In genomic region chrX:136313303-136313702, GRCm38 (mm10) we compare ENCODE assay signal across 8 mouse cellular contexts. TPM values are rescaled to one million over a fixed set of nuclear protein-coding genes. Genes with fewer than 3 reads are reported as not detected.
DNase-seq lines count a peak whose midpoint lies in the region; ATAC-seq and TF ChIP-seq lines count a peak whose summit lies in the region.

No protein-coding gene starts in this region.

- H3K36me3 ChIP-seq in limb, embryonic 14.5 days (ENCODE audit: control insufficient read depth, insufficient read depth, low read length): no peaks in the 10 kb centered on the region

- H3K9me3 ChIP-seq in limb, embryonic 14.5 days (ENCODE audit: control insufficient read depth, low read length): no peaks in the 10 kb centered on the region

- H3K4me2 ChIP-seq in limb, embryonic 14.5 days (replicated peaks; ENCODE audit: low read depth, low read length, severe bottlenecking): no peak overlapping the region

- no peaks in the 10 kb centered on the region for H3K27me3 ChIP-seq in limb, embryonic 14.5 days (ENCODE audit: control insufficient read depth, insufficient read depth, low read length)

- WGBS in limb, embryonic 14.5 days: 31% methylated on average over 4 of the region's 4 CpGs

- H3K9ac ChIP-seq in limb, embryonic 14.5 days (ENCODE audit: low read depth, low read length, severe bottlenecking): no peak overlapping the region

- TF ChIP-seq CTCF in brain, embryonic 14.5 days (IDR thresholded peaks at IDR 0.05; ENCODE audit: borderline replicate concordance, extremely low read depth, insufficient read depth, insufficient read length): no peak

- TF ChIP-seq POLR2A in brain, embryonic 14.5 days (IDR thresholded peaks at IDR 0.05; ENCODE audit: borderline replicate concordance, extremely low read depth, insufficient read depth, insufficient read length, poor library complexity, severe bottlenecking): no peak
- TF ChIP-seq POLR2A in limb, embryonic 14.5 days (IDR thresholded peaks at IDR 0.05; ENCODE audit: borderline replicate concordance, extremely low read depth, insufficient read depth, insufficient read length): no peak

- no peak for ATAC-seq in limb, embryonic 14.5 days (ENCODE audit: low FRiP score, low read depth)
- no peak for ATAC-seq in megakaryocyte-erythroid progenitor cell, adult 5-6 weeks (replicated peaks; ENCODE audit: low FRiP score, low TSS enrichment, poor library complexity, severe bottlenecking)

- no peak overlapping the region for H3K4me3 ChIP-seq in limb, embryonic 14.5 days (replicated peaks; ENCODE audit: low read length)

- peak; percentile 53 to 60 for DNase-seq in cerebellum, postnatal 10 days
- DNase-seq in cerebellum, adult 9-10 months: no peak
- DNase-seq in brain, embryonic 14.5 days (ENCODE audit: low read depth): peak; percentile 83
- DNase-seq in forelimb bud, embryonic 11.5 days (ENCODE audit: low read depth, low spot score): peak; percentile 49
- DNase-seq in limb, embryonic 14.5 days (ENCODE audit: low spot score): peak; percentile 26
- no peak for DNase-seq in gastrocnemius, postnatal 25 days
- no peak for DNase-seq in urinary bladder, adult 18-20 months (ENCODE audit: low spot score in 2 of 2)

- H3K4me1 ChIP-seq in limb, embryonic 14.5 days (ENCODE audit: control insufficient read depth, insufficient read depth, low read length): no peaks in the 10 kb centered on the region

- H3K27ac ChIP-seq in limb, embryonic 14.5 days (replicated peaks; ENCODE audit: low read depth, low read length): 0 out of 2 replicates have a peak overlapping the region, but pooled peaks have one; percentile 39

RNA-seq across cellular contexts. Expression of gene Bex3, which starts 43.2 kb away (rescaled TPM):
- 619 and 631 TPM in 2 replicates for polyA plus RNA-seq in brain, embryonic 14.5 days (2012; rRNA removed)
- polyA plus RNA-seq in limb, embryonic 14.5 days (2012; rRNA removed): 387 and 467 TPM in 2 replicates
- 442 and 482 TPM in 2 replicates for polyA plus RNA-seq in limb, embryonic 14.5 days (2014; fragmentation: Nextera tagmentation; extraction: Ambion mirVana)
- total RNA-seq in gastrocnemius, postnatal 25 days (2021): 1 to 10 TPM; 3.1 to 4.8 TPM
- 180 and 219 TPM in 2 replicates for total RNA-seq in megakaryocyte-erythroid progenitor cell, adult 5-6 weeks (2014; fragmentation: Nextera tagmentation)
- total RNA-seq in megakaryocyte-erythroid progenitor cell, adult 5-6 weeks (2017): 163 and 216 TPM in 2 replicates

Comparison
In these comparisons a context has a peak if more than half of its experiments do, and no peak if none do; other contexts are left out.
1. DNase-seq: peak in cerebellum, postnatal 10 days (2 of 2), brain, embryonic 14.5 days (single experiment), forelimb bud, embryonic 11.5 days (single experiment) and limb, embryonic 14.5 days (single experiment); none in cerebellum, adult 9-10 months (single experiment), gastrocnemius, postnatal 25 days (single experiment) and urinary bladder, adult 18-20 months (0 of 2).
2. RNA of gene Bex3, which starts 43.2 kb away (total RNA-seq): 163 to 219 TPM in megakaryocyte-erythroid progenitor cell, adult 5-6 weeks; 3.1 to 4.8 TPM in gastrocnemius, postnatal 25 days; every median in the first group is over 10 times any median in the second.